Mouse (Mus musculus): ENCODE data around the gene Smim15.

GRCm38 (mm10) chr13:108096446-108096845 lies 52.2 kb downstream of the Smim15 start:
- TF ChIP-seq GATA1 (IDR thresholded peaks at IDR 0.05; ENCODE audit: borderline replicate concordance, low read length) = no peak
- no peak for TF ChIP-seq FLI1 (IDR thresholded peaks at IDR 0.05; ENCODE audit: low read length)

All from megakaryocyte, embryonic 14.5 days (primary cell).